Mouse (Mus musculus): Measurements from ENCODE around the gene Mab21l3.

GRCm38 (mm10) chr3:101827220-101827715 lies 21.5 kb downstream of the Mab21l3 start:
- TF ChIP-seq CTCF (IDR thresholded peaks at IDR 0.05; ENCODE audit: control insufficient read depth, insufficient read depth, insufficient read length) (no peak), MYOG (IDR thresholded peaks at IDR 0.05; ENCODE audit: control insufficient read depth, extremely low read depth, insufficient read length) (no peak), USF1 (IDR thresholded peaks at IDR 0.05; ENCODE audit: low read depth) (no peak)

Data from C2C12 (cell line).